Mouse (Mus musculus) ES-E14 (cell line): ENCODE data around the gene Fbxl18. TPM values are rescaled to one million over a fixed set of nuclear protein-coding genes. Genes with fewer than 3 reads are reported as not detected.
A peak's percentile ranks its signal among the peaks of the same experiment; 100 is the strongest.

ENCODE experiments used
- DNase-seq: peaks from one replicate; pipeline ENCODE4 v3.0.0-alpha.2; 2013; ENCODE audit warnings: low read depth, low spot score
- H3K27ac ChIP-seq: 2 replicates; pipeline ENCODE4 v1.5.1; 2012; ENCODE audit warnings: low read depth, mild to moderate bottlenecking, low read length, moderate library complexity, mixed read lengths; ENCODE audit not compliant: poor library complexity, insufficient read depth, severe bottlenecking
- H3K36me3 ChIP-seq: 2 replicates; pipeline ENCODE4 v1.6.1; 2012; ENCODE audit warnings: mild to moderate bottlenecking, low read length, moderate library complexity, mixed read lengths; ENCODE audit not compliant: control insufficient read depth, poor library complexity, insufficient read depth, severe bottlenecking
- H3K4me1 ChIP-seq, 2 experiments: fragments of 150-350 bp in 1 of 2; sonication (generic) in 1 of 2; 2 replicates each; pipeline ENCODE4 v1.6.1; 2012; ENCODE audit warnings: low read length in 2 of 2, mild to moderate bottlenecking in 1 of 2, mixed read lengths in 1 of 2; ENCODE audit not compliant: control insufficient read depth in 2 of 2, insufficient read depth in 2 of 2, poor library complexity in 1 of 2
- H3K4me3 ChIP-seq, 2 experiments: fragments of 150-350 bp in 1 of 2; sonication (generic) in 1 of 2; 2 replicates each; pipeline ENCODE4 v1.5.1; 2012; ENCODE audit warnings: low read length in 2 of 2, low read depth in 1 of 2, mild to moderate bottlenecking in 1 of 2, mixed read lengths in 1 of 2; ENCODE audit not compliant: insufficient read depth in 1 of 2, poor library complexity in 1 of 2, severe bottlenecking in 1 of 2
- H3K9ac ChIP-seq: 2 replicates; pipeline ENCODE4 v1.6.1; 2012; ENCODE audit warnings: low read depth, mild to moderate bottlenecking, low read length, mixed read lengths; ENCODE audit not compliant: poor library complexity, insufficient read depth, severe bottlenecking
- H3K9me3 ChIP-seq: fragments of 150-350 bp; sonication (generic); 2 replicates; pipeline ENCODE4 v1.6.1; 2012; ENCODE audit warnings: low read depth, mild to moderate bottlenecking, low read length; ENCODE audit not compliant: control insufficient read depth, insufficient read depth
- CHD2 ChIP-seq: IDR thresholded peaks from 2 replicates; pipeline ENCODE4 v1.6.1; 2014; ENCODE audit warnings: mild to moderate bottlenecking, low read depth, low read length, inconsistent platforms
- HCFC1 ChIP-seq: IDR thresholded peaks from 2 replicates; pipeline ENCODE4 v1.6.1; 2012; ENCODE audit warnings: low read length, inconsistent platforms, borderline replicate concordance; ENCODE audit not compliant: insufficient read depth
- MAFK ChIP-seq: IDR thresholded peaks from 2 replicates; pipeline ENCODE4 v1.6.1; 2014; ENCODE audit warnings: mild to moderate bottlenecking, low read depth, low read length, inconsistent platforms; ENCODE audit not compliant: insufficient read depth
- ZC3H11A ChIP-seq: IDR thresholded peaks from 2 replicates; pipeline ENCODE4 v1.6.1; 2012; ENCODE audit warnings: low read depth, mild to moderate bottlenecking, inconsistent platforms, low read length, borderline replicate concordance
- ZNF384 ChIP-seq: IDR thresholded peaks from 2 replicates; pipeline ENCODE4 v1.6.1; 2012; ENCODE audit warnings: low read depth, low read length, inconsistent platforms
- in situ Hi-C, 2 experiments: fragments of 600-800 bp; cut with MboI; formaldehyde crosslinking; loops; one replicate each; pipeline ENCODE4 v1.15.1; 2025; ENCODE audit warnings: low sequenced_read_pairs in 2 of 2, inconsistent platforms in 1 of 2; ENCODE audit not compliant: unreplicated experiment in 2 of 2
- total RNA-seq: library from RNA; depleted of rRNA; stranded (reverse); fragments of 300-350 nt; gene quantifications from 2 replicates; pipeline ENCODE4 v1.2.3, GENCODE M21; 2012; rRNA removed

Gene Fbxl18
- 20.1 and 27.1 TPM in 2 replicates for total RNA-seq

DNA sequence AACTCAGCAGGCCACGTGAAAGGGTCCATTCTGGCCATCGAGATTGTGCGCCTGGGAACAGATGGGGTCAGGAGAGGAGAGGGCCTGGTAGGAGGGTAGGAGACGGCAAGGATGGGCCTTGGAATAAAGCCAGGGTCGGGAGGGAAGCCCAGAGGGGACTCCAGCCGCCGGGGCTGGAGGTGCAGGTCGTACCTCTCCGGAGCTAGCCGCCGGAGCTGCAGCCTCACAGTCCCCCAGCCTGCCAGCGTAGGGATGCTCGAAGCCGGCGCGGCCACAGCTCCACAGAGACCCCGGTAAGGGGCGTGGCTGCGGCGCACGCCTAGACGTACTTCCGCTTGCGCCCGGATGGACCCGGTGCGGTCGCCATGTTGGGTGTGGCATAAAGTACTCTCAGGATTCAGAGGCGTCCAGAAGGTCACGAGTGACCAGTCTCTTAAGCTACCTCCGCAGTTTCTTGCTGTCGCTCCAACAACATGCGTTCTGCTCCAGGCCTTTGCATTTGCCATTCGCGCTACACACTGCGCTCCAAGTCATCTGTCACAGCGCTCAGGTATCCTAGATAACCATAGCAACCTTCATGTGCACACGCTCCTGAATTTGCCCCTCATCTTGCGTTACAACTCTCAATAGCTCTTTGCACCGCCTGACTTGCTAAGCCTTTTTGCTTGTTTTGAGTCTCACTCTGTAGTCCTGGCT, at the start of gene Fbxl18:
Fbxl18 (minus strand) TSS at position 504 of the 696 bp plus-strand sequence.
- H3K4me1 ChIP-seq, result peaks cover 0 to 2% of the 10 kb centered on the region in 2 experiments; a peak in 1 of 4 replicates
- in situ Hi-C loops, result loop anchor here in 1 of 2 experiments (5.0 kb wide), 1 partner anchor 37 kb away; no protein-coding TSS in a partner anchor
- peak within 1 kb of the TSS; percentile 79 for H3K9ac ChIP-seq
- TF ChIP-seq HCFC1 (peak; percentile 90), ZC3H11A (no peak)
- no peaks in the 10 kb centered on the region for H3K36me3 ChIP-seq
- peak; percentile 85 for DNase-seq
- peak within 1 kb of the TSS; percentile 69 for H3K27ac ChIP-seq
- H3K4me3 ChIP-seq, result peak within 1 kb of the TSS; percentile 70 to 87
- no peaks in the 10 kb centered on the region for H3K9me3 ChIP-seq

DNA sequence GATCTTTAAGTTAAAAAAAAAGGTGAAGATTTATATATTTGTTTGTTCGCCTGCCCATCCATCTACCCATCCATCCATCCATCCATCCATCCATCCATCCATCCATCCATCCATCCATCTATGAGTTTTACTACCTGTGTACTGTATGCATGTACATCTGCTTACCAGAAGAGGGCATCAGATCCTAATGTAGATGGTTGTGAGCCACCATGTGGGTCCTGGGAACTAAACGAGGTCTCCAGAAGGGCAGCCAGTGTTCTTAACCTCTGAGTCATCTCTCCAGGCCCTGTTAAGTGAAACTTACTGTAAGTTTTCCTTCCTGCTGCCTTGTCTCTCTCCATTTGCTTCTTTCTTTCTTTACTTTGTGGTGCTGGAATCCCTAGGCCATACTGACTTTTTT, 45.2 kb upstream of the Fbxl18 start:
- Histone ChIP-seq H3K4me3 (no peak overlapping the region), H3K9ac (no peak overlapping the region), H3K27ac (no peak overlapping the region), H3K9me3 (no peaks in the 10 kb centered on the region), H3K4me1 (peaks cover 0 to 19% of the 10 kb centered on the region in 2 experiments; a peak in 2 of 4 replicates), H3K36me3 (no peaks in the 10 kb centered on the region)
- no peak for DNase-seq
- TF ChIP-seq MAFK (no peak), HCFC1 (no peak), ZNF384 (no peak), ZC3H11A (peak; percentile 40; the same call in 1 of the 2 replicates), CHD2 (no peak)
- in situ Hi-C loops, result no loop called here

GRCm38 (mm10) chr5:142937956-142938727, 42.9 kb upstream of the Fbxl18 start:
- Histone ChIP-seq H3K4me3 (peak overlapping the region; percentile 0 to 27; a peak in 2 of 4 replicates), H3K27ac (peak overlapping the region; percentile 4; the same call in 1 of the 2 replicates), H3K4me1 (peaks cover 0 to 16% of the 10 kb centered on the region in 2 experiments; a peak in 2 of 4 replicates), H3K36me3 (no peaks in the 10 kb centered on the region), H3K9ac (peak overlapping the region; percentile 64; the same call in 1 of the 2 replicates), H3K9me3 (no peaks in the 10 kb centered on the region)
- in situ Hi-C loops, result loop anchor here (5.0 kb wide), 2 partner anchors 99 to 104 kb away; no protein-coding TSS in a partner anchor
- DNase-seq, result peak; percentile 97
- TF ChIP-seq CHD2 (no peak), MAFK (no peak), ZNF384 (no peak), HCFC1 (no peak), ZC3H11A (no peak)

GRCm38 (mm10) chr5:142936336-142936719, 41.1 kb upstream of the Fbxl18 start:
- Histone ChIP-seq H3K4me3 (peak overlapping the region in 1 of 2 experiments; percentile 51; a peak in 2 of 4 replicates), H3K9me3 (no peaks in the 10 kb centered on the region), H3K4me1 (peaks cover 0 to 13% of the 10 kb centered on the region in 2 experiments; a peak in 2 of 4 replicates), H3K27ac (no peak overlapping the region), H3K9ac (no peak overlapping the region), H3K36me3 (no peaks in the 10 kb centered on the region)
- TF ChIP-seq HCFC1, result no peak
- peak; percentile 44; the same call in 1 of the 2 replicates for TF ChIP-seq ZC3H11A
- in situ Hi-C loops, result loop anchor here (5.0 kb wide), 2 partner anchors 101 to 106 kb away; no protein-coding TSS in a partner anchor
- DNase-seq, result peak; percentile 69
